Mouse (Mus musculus) CH12.LX (cell line): ENCODE measurements around the gene Nectin2. TPM values are rescaled to one million over a fixed set of nuclear protein-coding genes. Genes with fewer than 3 reads are reported as not detected.
A peak's percentile ranks its signal among the peaks of the same experiment; 100 is the strongest.

Experiments used
- DNase-seq: peaks from one replicate; pipeline ENCODE4 v3.0.0-alpha.2; 2013; ENCODE audit errors: extremely low read depth
- H3K27ac ChIP-seq: 2 replicates; pipeline ENCODE4 v1.5.1; 2012; ENCODE audit warnings: low read depth, mild to moderate bottlenecking, control low read depth, moderate library complexity; ENCODE audit not compliant: insufficient read depth
- H3K27me3 ChIP-seq: replicated peaks from 2 replicates; pipeline ENCODE3; 2012; ENCODE audit warnings: inconsistent platforms
- H3K36me3 ChIP-seq, 2 experiments: replicated peaks in 1 of 2; 2 replicates each; pipeline versions ENCODE3 to v1.6.1; 2012; ENCODE audit warnings: inconsistent platforms in 1 of 2, low read length in 1 of 2, mild to moderate bottlenecking in 1 of 2, mixed read lengths in 1 of 2, moderate library complexity in 1 of 2; ENCODE audit not compliant: control insufficient read depth in 1 of 2, insufficient read depth in 1 of 2
- H3K4me1 ChIP-seq, 2 experiments: 2 replicates each; pipeline ENCODE4 v1.6.1; 2012; ENCODE audit warnings: inconsistent platforms in 1 of 2, moderate library complexity in 1 of 2; ENCODE audit not compliant: insufficient read depth in 2 of 2, control insufficient read depth in 1 of 2
- H3K4me2 ChIP-seq: 2 replicates; pipeline ENCODE4 v1.6.1; 2012; ENCODE audit warnings: low read depth, mild to moderate bottlenecking, control low read depth; ENCODE audit not compliant: poor library complexity, insufficient read depth, severe bottlenecking
- H3K4me3 ChIP-seq, 3 experiments: fragments of 150-350 bp in 1 of 3; sonication (generic) in 1 of 3; replicated peaks in 1 of 3; 2 replicates each; pipeline versions ENCODE3 to v1.5.1; 2011 to 2012; ENCODE audit warnings: low read depth in 2 of 3, low read length in 2 of 3, mild to moderate bottlenecking in 2 of 3, moderate library complexity in 2 of 3, control low read depth in 1 of 3, improper control_type of control experiment in 1 of 3, inconsistent platforms in 1 of 3, mixed read lengths in 1 of 3; ENCODE audit not compliant: poor library complexity in 1 of 3
- H3K79me2 ChIP-seq: replicated peaks from 2 replicates; pipeline ENCODE4 v1.6.1; 2012; ENCODE audit warnings: mild to moderate bottlenecking, moderate library complexity; ENCODE audit not compliant: control insufficient read depth, poor library complexity, insufficient read depth, severe bottlenecking; ENCODE audit errors: extremely low read depth
- H3K9ac ChIP-seq: 2 replicates; pipeline ENCODE4 v1.6.1; 2012; ENCODE audit warnings: low read depth, mild to moderate bottlenecking, control low read depth, moderate library complexity; ENCODE audit not compliant: insufficient read depth
- H3K9me3 ChIP-seq: replicated peaks from 2 replicates; pipeline ENCODE3; 2012; ENCODE audit warnings: low read length, inconsistent platforms, mixed read lengths
- BHLHE40 ChIP-seq: IDR thresholded peaks from 2 replicates; pipeline ENCODE4 v1.6.1; 2011; ENCODE audit warnings: mild to moderate bottlenecking, low read depth, low read length, improper control_type of control experiment
- CTCF ChIP-seq, 2 experiments: IDR thresholded peaks in 1 of 2; conservative IDR thresholded peaks in 1 of 2; 2 replicates each; pipeline ENCODE4 v1.5.1; 2011 to 2012; ENCODE audit warnings: low read depth in 2 of 2, low read length in 2 of 2, improper control_type of control experiment in 1 of 2, inconsistent platforms in 1 of 2, mild to moderate bottlenecking in 1 of 2, moderate library complexity in 1 of 2
- ELF1 ChIP-seq: IDR thresholded peaks from 2 replicates; pipeline ENCODE4 v1.6.1; 2014; ENCODE audit warnings: low read depth, mild to moderate bottlenecking, inconsistent platforms, low read length, improper control_type of control experiment
- ETS1 ChIP-seq: conservative IDR thresholded peaks from 2 replicates; pipeline ENCODE4 v1.6.1; 2012; ENCODE audit warnings: low read depth, mild to moderate bottlenecking, inconsistent platforms, low read length, improper control_type of control experiment, moderate library complexity
- GABPA ChIP-seq: IDR thresholded peaks from 2 replicates; pipeline ENCODE4 v1.6.1; 2012; ENCODE audit warnings: low read depth, low read length, improper control_type of control experiment, inconsistent platforms; ENCODE audit not compliant: insufficient replicate concordance
- JUN ChIP-seq: IDR thresholded peaks from 2 replicates; pipeline ENCODE4 v1.6.1; 2011; ENCODE audit warnings: low read depth, mild to moderate bottlenecking, low read length, improper control_type of control experiment, moderate library complexity; ENCODE audit not compliant: insufficient read depth
- JUND ChIP-seq: conservative IDR thresholded peaks from 2 replicates; pipeline ENCODE4 v1.6.1; 2011; ENCODE audit warnings: low read depth, low read length, improper control_type of control experiment
- KAT2A ChIP-seq: IDR thresholded peaks from 2 replicates; pipeline ENCODE4 v1.6.1; 2012; ENCODE audit warnings: low read length, improper control_type of control experiment, inconsistent platforms; ENCODE audit not compliant: insufficient replicate concordance
- NRF1 ChIP-seq: IDR thresholded peaks from 2 replicates; pipeline ENCODE4 v1.6.1; 2014; ENCODE audit warnings: low read depth, mild to moderate bottlenecking, inconsistent platforms, low read length, improper control_type of control experiment, moderate library complexity
- PAX5 ChIP-seq: IDR thresholded peaks from 2 replicates; pipeline ENCODE4 v1.6.1; 2012; ENCODE audit warnings: low read length, inconsistent platforms, mixed read lengths
- POLR2AphosphoS2 ChIP-seq: IDR thresholded peaks from 2 replicates; pipeline ENCODE4 v1.6.1; 2011; ENCODE audit warnings: low read depth, low read length, improper control_type of control experiment
- SMC3 ChIP-seq: IDR thresholded peaks from 2 replicates; pipeline ENCODE4 v1.6.1; 2011; ENCODE audit warnings: low read depth, low read length, improper control_type of control experiment
- TCF12 ChIP-seq: IDR thresholded peaks from 2 replicates; pipeline ENCODE4 v1.6.1; 2014; ENCODE audit warnings: low read depth, mild to moderate bottlenecking, inconsistent platforms, low read length, improper control_type of control experiment
- UBTF ChIP-seq: IDR thresholded peaks from 2 replicates; pipeline ENCODE4 v1.6.1; 2012; ENCODE audit warnings: low read depth, mild to moderate bottlenecking, inconsistent platforms, low read length, improper control_type of control experiment, moderate library complexity
- USF1 ChIP-seq: IDR thresholded peaks from 2 replicates; pipeline ENCODE4 v1.6.1; 2014; ENCODE audit warnings: low read depth, mild to moderate bottlenecking, inconsistent platforms, low read length, improper control_type of control experiment
- ZC3H11A ChIP-seq: IDR thresholded peaks from 2 replicates; pipeline ENCODE4 v1.6.1; 2012; ENCODE audit warnings: low read depth, mild to moderate bottlenecking, inconsistent platforms, low read length, improper control_type of control experiment
- ZKSCAN1 ChIP-seq: IDR thresholded peaks from 2 replicates; pipeline ENCODE4 v1.6.1; 2012; ENCODE audit warnings: low read depth, inconsistent platforms, low read length, improper control_type of control experiment, borderline replicate concordance
- dilution Hi-C: fragments of 300-500 bp; cut with MboI; formaldehyde crosslinking; loops from 2 replicates; pipeline ENCODE4 v1.14.3; 2020; ENCODE audit warnings: low sequenced_read_pairs; ENCODE audit not compliant: extremely low pct_unique_long_range_greater_than_20kb, extremely low pct_ligation_motif_present
- in situ Hi-C: fragments of 300-500 bp; cut with MboI; formaldehyde crosslinking; loops from 3 replicates; pipeline ENCODE4 v1.14.3; 2019; ENCODE audit warnings: low sequenced_read_pairs, low pct_ligation_motif_present, low pct_unique_long_range_greater_than_20kb, mixed read lengths
- polyA plus RNA-seq: library from polyadenylated mRNA; unstranded; fragments of >175 nt; gene quantifications from 2 replicates; pipeline ENCODE4 v1.2.1, GENCODE M21; 2012; ENCODE audit warnings: low read depth; ENCODE audit not compliant: insufficient read length
- total RNA-seq, 2 experiments: library from RNA; depleted of rRNA; stranded (reverse); fragments of 300-350 nt in 1 of 2; fragments of >200 nt in 1 of 2; gene quantifications; 2 replicates each; pipeline ENCODE4 v1.2.3; 2012 to 2014

Gene Nectin2
- total and polyA plus RNA-seq, 3 experiments: 3.0 to 14.1 (median 6.3) TPM

DNA sequence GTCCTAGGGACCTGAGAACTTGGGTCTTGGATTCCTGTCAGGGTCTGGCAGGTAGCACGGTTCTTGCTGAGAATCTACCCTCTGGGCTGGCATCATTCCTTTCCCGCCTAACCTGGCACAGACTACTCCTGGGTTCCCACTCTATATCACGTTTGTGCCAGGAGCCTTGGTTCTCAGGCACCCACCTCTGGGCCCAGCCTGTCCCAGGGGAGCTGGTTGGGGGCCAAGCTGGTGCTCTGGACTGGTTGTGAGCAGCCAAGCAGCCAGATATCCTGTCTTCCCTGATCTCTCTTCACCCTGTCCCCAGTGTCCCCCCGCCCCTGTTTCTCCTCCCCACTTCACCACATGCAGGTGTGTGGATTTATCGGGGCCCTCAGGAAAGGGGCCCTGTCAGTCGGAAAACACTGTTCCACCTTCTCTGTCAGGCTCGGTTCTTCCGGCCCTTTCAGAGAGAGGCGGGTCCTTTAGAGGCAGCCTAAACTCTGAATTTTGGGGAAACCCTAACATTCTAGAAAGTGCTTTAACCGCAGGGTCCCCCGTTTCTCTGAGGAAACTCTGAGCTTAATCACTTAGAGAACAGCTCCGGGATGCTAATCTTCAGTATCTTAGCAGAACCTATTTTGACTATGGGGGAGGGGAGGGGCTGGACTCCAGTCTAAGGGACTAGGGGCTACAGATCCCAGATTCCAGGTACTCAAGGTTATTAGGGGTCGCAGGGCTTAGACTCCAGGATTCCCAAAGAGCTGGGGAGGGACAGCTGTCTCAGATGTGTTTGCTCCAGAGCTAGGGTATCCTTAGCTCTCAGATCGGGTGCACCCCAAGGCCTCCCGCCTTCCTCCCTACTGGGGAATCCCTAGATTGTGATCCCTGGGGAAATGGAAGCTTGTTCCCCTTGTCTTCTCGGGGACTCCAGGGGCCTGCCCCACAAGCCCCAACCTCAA, 19.4 kb upstream of the Nectin2 start:
- H3K36me3 ChIP-seq: peaks cover 0 to 2% of the 10 kb centered on the region in 2 experiments
- in situ Hi-C loops: no loop called here
- peaks cover 56% of the 10 kb centered on the region for H3K27me3 ChIP-seq
- dilution Hi-C loops: no loop called here
- H3K27ac ChIP-seq: no peak overlapping the region
- TF ChIP-seq JUN (no peak), ETS1 (no peak), SMC3 (no peak), NRF1 (no peak), ELF1 (0 out of 2 replicates have a peak, but pooled peaks have one; percentile 10)
- peak overlapping the region; percentile 72 for H3K4me2 ChIP-seq
- H3K9me3 ChIP-seq: no peaks in the 10 kb centered on the region
- H3K4me1 ChIP-seq: peaks cover 4 to 17% of the 10 kb centered on the region in 2 experiments; a peak in 3 of 4 replicates
- DNase-seq: no peak
- peak overlapping the region; percentile 52 for H3K9ac ChIP-seq
- no peaks in the 10 kb centered on the region for H3K79me2 ChIP-seq
- H3K4me3 ChIP-seq: peak overlapping the region; percentile 43 to 55 (median 51)

- H3K4me2 ChIP-seq: no peak overlapping the region
- dilution Hi-C loops: no loop called here
- TF ChIP-seq PAX5: no peak
- DNase-seq: no peak
- no peak overlapping the region for H3K4me3 ChIP-seq
- no peak overlapping the region for H3K27ac ChIP-seq
- H3K4me1 ChIP-seq: peaks cover 4 to 17% of the 10 kb centered on the region in 2 experiments; a peak in 3 of 4 replicates
- peaks cover 56% of the 10 kb centered on the region for H3K27me3 ChIP-seq
- H3K9ac ChIP-seq: no peak overlapping the region
- in situ Hi-C loops: no loop called here
- no peaks in the 10 kb centered on the region for H3K79me2 ChIP-seq
- H3K9me3 ChIP-seq: peaks cover 2% of the 10 kb centered on the region
- peaks cover 0 to 2% of the 10 kb centered on the region in 2 experiments for H3K36me3 ChIP-seq
Measured at GRCm38 (mm10) chr7:19769001-19769400, 18.7 kb upstream of the Nectin2 start.

DNA sequence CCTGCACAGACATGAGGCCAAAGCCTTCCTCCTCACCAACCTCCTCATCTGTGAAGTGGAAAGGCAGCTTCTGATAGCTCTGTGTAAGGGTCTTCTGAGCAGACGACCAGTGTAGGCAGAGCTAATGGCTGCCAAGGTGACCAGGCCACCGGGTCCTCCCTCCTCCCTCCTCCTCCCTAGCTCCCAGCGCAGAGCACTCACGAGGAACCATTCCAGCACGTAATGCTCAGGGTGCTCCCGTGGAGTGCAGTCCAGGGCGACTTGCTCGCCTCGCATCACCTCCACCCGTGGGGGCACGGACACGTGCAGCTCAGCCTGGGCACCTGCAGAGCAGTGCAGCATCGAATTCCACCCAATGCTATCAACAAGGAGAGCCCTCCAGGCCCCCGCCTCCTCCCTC, 18.0 kb upstream of the Nectin2 start:
- Histone ChIP-seq H3K4me3 (no peak overlapping the region), H3K27me3 (peaks cover 52% of the 10 kb centered on the region), H3K79me2 (no peaks in the 10 kb centered on the region), H3K9me3 (peaks cover 2% of the 10 kb centered on the region), H3K4me2 (no peak overlapping the region), H3K9ac (no peak overlapping the region), H3K4me1 (peaks cover 4 to 21% of the 10 kb centered on the region in 2 experiments; a peak in 3 of 4 replicates), H3K27ac (no peak overlapping the region), H3K36me3 (peaks cover 0 to 4% of the 10 kb centered on the region in 2 experiments)
- TF ChIP-seq POLR2AphosphoS2 (no peak), JUND (no peak), SMC3 (no peak), NRF1 (no peak), KAT2A (no peak), GABPA (no peak), UBTF (no peak), CTCF (conservative IDR thresholded peaks at IDR 0.05 in 1 of 2, IDR thresholded peaks at IDR 0.05 in 1 of 2; ENCODE audit: low read depth in 2 of 2, low read length in 2 of 2) (no peak), ZC3H11A (no peak), ZKSCAN1 (no peak), BHLHE40 (no peak), TCF12 (no peak), USF1 (no peak)
- in situ Hi-C loops (no loop called here), dilution Hi-C loops (no loop called here)
- DNase-seq: no peak
